Mouse (Mus musculus): ENCODE results near the gene Epha10. TPM values are rescaled to one million over a fixed set of nuclear protein-coding genes. Genes with fewer than 3 reads are reported as not detected.
"Not testable (repeated sequence)": the region's sequence is repeated elsewhere in the genome, so short reads cannot be mapped to it uniquely, and the experiment has no call there.

The Epha10 gene
- total RNA-seq, 2 experiments from 2014 or later, result not detected

DNA sequence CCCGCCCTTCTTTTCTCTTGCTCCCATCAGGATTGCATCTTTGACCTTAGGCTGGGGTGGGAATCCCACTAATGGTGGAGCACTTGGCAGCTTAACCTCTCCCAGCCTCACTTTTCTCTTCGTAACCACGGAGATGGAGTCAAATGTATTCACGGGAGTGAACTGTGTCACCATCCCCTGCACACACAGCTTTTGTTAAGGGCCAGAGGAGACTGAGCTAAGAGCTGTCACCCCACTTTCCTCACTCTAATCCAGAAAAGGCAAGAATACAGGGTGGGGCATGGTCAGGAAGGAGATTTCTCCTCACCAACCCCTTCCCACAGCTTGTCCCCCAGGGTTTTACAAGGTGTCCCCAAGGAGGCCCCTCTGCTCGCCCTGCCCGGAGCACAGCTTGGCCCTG is 13.1 kb downstream of the Epha10 start:
- ATAC-seq (replicated peaks; ENCODE audit: poor library complexity), result no peak

DNA sequence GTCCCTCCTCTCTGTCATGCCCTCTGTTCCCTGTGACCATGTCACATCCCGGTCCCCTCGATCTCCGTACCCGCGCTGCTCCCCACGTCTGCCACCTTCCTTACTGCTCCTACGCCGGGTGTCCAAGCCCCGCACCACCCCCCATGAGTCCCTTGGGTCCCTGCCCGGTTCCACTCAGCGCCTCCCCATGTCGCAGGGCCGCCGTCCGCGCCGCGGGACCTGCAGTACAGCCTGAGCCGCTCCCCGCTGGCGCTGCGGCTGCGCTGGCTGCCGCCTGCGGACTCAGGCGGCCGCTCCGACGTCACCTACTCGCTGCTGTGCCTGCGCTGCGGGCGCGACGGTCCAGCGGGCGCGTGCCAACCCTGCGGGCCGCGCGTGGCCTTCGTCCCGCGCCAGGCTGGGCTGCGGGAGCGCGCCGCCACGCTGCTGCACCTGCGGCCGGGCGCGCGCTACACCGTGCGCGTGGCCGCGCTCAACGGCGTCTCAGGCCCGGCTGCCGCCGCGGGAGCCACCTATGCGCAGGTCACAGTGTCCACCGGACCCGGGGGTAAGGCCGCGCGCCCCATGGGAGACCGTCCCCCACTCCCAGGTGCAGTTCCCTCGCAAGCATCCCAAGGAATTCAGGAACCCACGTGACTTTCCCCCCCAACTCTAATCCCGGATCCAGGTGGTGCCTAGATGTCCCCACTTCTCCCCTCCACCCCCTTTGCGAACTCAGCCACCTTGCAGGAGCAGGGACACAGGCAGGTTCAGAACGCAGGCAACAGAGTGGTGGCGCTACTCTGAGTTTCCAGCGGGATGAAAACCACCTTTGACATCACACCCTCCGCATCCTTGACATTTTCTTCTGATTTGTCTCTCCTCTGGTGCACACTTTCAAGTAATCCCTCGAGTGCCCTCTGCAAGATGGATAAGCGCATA is 14.1 kb downstream of the Epha10 start:
- ATAC-seq (replicated peaks; ENCODE audit: poor library complexity), result 0 out of 2 replicates have a peak, but pooled peaks have one; percentile 31

- no peak for ATAC-seq (replicated peaks; ENCODE audit: poor library complexity)
Measured at GRCm38 (mm10) chr4:124898428-124898827, 17.7 kb downstream of the Epha10 start.

DNA sequence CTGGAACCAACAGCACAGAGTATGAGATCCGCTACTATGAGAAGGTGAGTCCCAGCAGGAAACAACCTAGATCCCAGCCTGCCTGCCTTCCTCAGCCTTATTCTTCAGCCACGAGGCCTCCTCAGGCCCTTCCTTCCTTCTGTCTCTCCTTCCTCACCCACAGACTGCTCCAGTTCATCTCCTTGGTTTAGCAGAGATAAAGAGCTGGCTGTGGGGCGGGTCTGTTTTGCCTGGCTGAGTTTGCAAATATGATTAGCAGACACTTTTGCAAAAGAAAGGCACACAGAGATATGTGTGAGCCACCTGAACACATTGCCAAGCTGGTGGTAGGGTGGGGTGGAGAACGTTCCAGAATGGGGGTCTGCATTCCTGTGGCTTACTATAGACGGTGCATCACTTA is 19.2 kb downstream of the Epha10 start:
- ATAC-seq (replicated peaks; ENCODE audit: poor library complexity), result peak; percentile 71

DNA sequence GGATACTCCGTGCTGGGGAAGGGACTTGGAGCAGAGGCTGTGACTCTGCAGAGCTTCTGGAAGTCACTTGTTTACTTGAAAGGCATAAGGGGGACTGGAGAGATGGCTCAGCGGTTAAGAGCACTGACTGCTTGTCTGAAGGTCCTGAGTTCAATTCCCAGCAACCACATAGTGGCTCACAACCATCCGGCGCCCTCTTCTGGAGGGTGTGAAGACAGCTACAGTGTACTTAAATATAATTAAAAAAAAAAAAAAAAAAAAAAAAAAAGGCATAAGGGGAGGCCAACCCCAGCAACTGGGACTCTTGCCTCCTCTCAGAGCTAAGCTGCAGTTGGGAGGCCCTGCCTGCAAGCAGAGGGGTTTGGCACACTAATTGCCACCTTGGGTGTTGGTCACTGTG is 24.7 kb downstream of the Epha10 start:
- ATAC-seq (replicated peaks; ENCODE audit: poor library complexity), result no peak

DNA sequence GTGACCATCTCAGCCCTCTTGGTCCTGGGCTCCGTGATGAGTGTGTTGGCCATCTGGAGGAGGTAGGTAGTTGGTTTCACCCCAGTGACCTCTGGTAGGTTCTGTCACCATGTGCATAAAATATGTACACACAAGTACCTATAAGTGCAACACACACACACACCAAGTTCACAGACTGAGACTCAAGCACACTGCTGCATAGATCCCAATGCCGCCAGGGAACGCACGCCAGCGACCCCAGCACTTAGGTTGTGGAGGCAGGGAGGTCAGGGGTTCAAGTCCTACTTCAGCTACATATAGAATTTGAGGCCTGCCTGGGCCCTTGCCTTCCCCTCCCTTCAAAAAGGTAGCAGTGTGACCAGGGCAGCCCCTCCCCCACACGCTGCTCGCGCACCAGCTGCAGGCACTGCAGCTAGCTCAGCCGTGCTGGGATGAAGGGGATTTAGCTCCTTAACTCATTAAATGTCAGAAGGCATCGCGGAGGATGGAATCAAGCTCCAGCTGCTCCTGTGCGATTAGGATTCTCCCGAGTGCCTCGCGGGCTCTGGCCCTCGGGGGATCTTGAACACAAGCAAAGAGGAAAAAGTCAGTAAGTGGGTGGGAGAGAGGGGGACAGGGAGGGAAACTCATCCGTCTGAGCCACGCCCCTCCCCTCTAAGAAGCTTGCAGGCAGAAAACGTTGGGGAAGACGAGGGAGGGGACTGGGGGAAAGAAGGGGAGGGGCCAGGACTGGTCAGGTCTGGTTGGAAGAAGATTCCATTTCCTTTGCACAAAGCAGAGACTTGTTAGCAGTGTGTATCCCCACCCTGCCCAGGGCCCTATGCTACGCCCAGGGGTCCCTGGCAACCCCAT is 25.5 kb downstream of the Epha10 start:
- ATAC-seq (replicated peaks; ENCODE audit: poor library complexity), result no peak

- ATAC-seq (replicated peaks; ENCODE audit: poor library complexity), result no peak
Measured at GRCm38 (mm10) chr4:124928102-124928501, 47.4 kb downstream of the Epha10 start.

- ATAC-seq (replicated peaks; ENCODE audit: poor library complexity), result peak; percentile 98
Measured at GRCm38 (mm10) chr4:124936613-124937471, 56.1 kb downstream of the Epha10 start, which contains the start of gene 9930104L06Rik. TSS of gene 9930104L06Rik (plus strand) at chr4:124937048.

GRCm38 (mm10) chr4:124939211-124939610 is 58.5 kb downstream of the Epha10 start, which contains the start of gene Cdca8:
TSS of gene Cdca8 (minus strand) at chr4:124939311.
- ATAC-seq (replicated peaks; ENCODE audit: poor library complexity), result not testable (repeated sequence)

DNA sequence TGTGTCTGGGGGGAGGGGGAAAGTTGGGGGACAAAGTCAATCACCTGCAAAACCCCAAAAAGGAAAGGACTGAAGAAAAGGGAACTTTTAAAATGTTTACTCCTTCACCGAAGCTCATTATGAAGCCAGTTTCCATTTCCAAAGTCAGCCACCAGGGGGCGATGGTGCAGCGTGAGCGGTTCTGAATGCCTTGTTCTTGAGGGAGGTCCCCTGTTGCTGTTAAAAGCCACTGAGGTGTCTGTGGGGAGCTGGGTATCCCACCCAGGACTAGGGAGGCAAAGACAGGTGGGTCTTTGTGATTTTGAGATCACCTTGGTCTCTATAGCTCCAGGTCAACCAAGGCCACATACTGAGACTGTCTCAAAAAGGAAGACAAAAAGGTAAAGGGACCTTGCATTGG is 62.3 kb downstream of the Epha10 start:
- ATAC-seq (replicated peaks; ENCODE audit: poor library complexity), result peak; percentile 95

DNA sequence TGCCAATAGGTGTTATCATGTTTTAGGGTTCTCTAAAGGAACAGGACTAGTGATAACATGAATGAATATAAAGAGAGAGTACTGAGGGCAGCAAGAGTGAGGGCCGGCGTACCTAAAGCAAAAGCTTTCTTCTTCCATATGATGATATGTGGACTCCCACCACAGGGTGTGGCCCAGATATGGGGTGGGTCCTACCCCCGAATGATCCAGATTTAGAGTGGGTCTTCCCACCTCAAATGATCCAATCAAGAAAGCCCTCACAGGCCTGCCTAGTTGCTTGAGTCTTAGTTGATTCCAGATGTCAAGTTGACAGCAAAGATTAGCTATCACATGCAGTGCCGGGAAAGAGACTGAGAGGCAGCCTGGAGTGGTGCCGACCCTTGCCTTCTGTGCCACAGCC is 63.1 kb downstream of the Epha10 start:
- ATAC-seq (replicated peaks; ENCODE audit: poor library complexity), result no peak

GRCm38 (mm10) chr4:124944961-124945360 is 64.3 kb downstream of the Epha10 start:
- ATAC-seq (replicated peaks; ENCODE audit: poor library complexity), result no peak

DNA sequence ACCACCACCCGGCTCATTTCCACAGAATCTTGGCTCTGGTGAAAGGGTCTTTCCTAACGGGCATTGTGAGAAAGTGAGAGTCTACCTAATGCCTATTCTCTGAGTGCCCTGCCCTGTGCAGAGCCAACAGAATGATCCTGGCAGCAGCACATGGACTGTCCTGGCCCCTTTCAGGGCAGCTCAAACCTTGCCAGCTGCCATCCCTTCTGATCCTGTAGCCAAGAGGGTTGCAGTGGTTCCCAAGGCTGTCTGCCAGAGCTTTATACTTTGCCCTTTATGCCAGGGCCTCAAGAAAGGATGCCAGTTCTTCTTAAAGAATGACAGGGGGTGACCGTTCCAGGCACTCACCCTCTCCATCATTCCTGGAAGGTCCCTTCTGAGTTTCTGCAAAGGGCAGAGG is 68.8 kb downstream of the Epha10 start:
- ATAC-seq (replicated peaks; ENCODE audit: poor library complexity), result no peak

GRCm38 (mm10) chr4:124950181-124951035 is 69.7 kb downstream of the Epha10 start:
- ATAC-seq (replicated peaks; ENCODE audit: poor library complexity), result no peak

- no peak for ATAC-seq (replicated peaks; ENCODE audit: poor library complexity)
Measured at GRCm38 (mm10) chr4:124951036-124951433, 70.3 kb downstream of the Epha10 start.

- no peak for ATAC-seq (replicated peaks; ENCODE audit: poor library complexity)
Measured at GRCm38 (mm10) chr4:124953546-124953945, 72.8 kb downstream of the Epha10 start.

DNA sequence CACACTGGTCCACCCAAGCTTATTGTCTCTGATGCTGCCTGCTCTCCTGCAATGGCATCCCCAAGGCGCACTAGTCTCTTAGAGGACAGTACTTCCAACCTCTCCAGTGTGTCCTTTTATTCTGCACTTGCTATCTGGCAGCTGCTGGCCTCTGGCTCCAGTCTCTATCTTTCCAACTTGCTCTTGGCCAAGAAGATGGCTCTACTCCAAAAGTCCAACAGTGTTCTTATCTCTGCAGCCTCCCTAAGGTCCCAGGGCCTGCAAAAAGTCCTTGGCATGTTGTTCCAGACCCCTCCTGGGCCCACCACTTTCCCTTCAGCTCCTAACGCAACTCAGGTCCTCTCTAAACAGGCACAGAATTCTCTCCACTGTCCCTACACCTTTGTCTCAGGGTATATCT is 76.6 kb downstream of the Epha10 start:
- ATAC-seq (replicated peaks; ENCODE audit: poor library complexity), result no peak

GRCm38 (mm10) chr4:124959062-124959461 is 78.4 kb downstream of the Epha10 start:
- ATAC-seq (replicated peaks; ENCODE audit: poor library complexity), result no peak

DNA sequence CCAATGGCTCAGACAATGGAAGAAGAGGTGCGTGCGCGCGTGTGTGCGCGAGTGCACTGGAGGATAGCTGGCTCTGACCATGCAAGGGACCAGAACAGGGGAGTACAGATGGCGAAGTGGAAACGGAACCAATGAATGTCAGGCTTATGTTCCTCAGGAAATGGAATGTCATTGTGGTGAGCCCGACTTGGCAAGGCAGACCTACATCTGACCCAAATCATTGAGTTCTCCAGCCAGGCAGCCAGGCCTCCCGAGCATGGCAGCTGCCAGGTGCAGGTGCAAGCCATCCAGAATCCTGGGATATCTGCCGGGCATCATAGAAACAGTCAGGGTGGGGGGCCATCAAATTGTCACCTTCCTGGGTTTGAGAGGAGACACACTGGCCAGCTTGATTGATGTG is 80.2 kb downstream of the Epha10 start:
- peak; percentile 79 for ATAC-seq (replicated peaks; ENCODE audit: poor library complexity)

DNA sequence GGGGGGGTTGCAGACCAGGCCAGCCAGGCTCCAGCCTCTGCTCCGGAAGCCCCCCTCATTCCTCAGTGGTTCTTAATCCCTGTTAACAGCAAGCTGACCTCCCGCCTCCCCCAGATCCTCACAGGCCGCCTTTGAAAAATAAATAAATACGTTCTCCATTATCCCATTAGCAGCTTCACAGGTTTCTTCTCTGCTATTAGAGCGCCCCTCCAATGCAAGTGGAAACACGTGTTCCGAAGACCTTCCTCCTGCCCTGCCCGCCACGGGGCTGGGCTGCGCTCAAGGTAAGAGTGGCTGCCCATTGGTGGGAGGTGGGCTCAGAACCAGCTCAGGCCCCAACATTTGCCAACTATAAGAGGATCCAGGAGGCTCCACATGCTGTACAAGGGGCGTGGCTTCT is 81.9 kb downstream of the Epha10 start:
- ATAC-seq (replicated peaks; ENCODE audit: poor library complexity), result no peak
